Mouse (Mus musculus): ENCODE results near the gene Pimreg.

The Pimreg gene

GRCm38 (mm10) chr11:72066330-72066729 is 24.5 kb downstream of the Pimreg start:
- DNase-seq (ENCODE audit: low spot score) = no peak

GRCm38 (mm10) chr11:72067326-72067725 is 25.5 kb downstream of the Pimreg start:
- DNase-seq (ENCODE audit: low spot score) = no peak

GRCm38 (mm10) chr11:72068026-72068425 is 26.2 kb downstream of the Pimreg start:
- DNase-seq (ENCODE audit: low spot score) = no peak

- no peak for DNase-seq (ENCODE audit: low spot score)
Measured at GRCm38 (mm10) chr11:72070733-72071132, 28.9 kb downstream of the Pimreg start.

GRCm38 (mm10) chr11:72072331-72072905 is 30.6 kb downstream of the Pimreg start:
- no peak for DNase-seq (ENCODE audit: low spot score)

GRCm38 (mm10) chr11:72074230-72074629 is 32.4 kb downstream of the Pimreg start:
- no peak for DNase-seq (ENCODE audit: low spot score)

GRCm38 (mm10) chr11:72078056-72078455 is 36.2 kb downstream of the Pimreg start:
- no peak for DNase-seq (ENCODE audit: low spot score)

GRCm38 (mm10) chr11:72078647-72079046 is 36.8 kb downstream of the Pimreg start:
- DNase-seq (ENCODE audit: low spot score) = no peak

- no peak for DNase-seq (ENCODE audit: low spot score)
Measured at GRCm38 (mm10) chr11:72080461-72080860, 38.6 kb downstream of the Pimreg start.

GRCm38 (mm10) chr11:72082601-72083000 is 40.8 kb downstream of the Pimreg start:
- DNase-seq (ENCODE audit: low spot score) = no peak

GRCm38 (mm10) chr11:72084337-72084736 is 42.5 kb downstream of the Pimreg start:
- DNase-seq (ENCODE audit: low spot score) = no peak

- DNase-seq (ENCODE audit: low spot score) = no peak
Measured at GRCm38 (mm10) chr11:72086251-72087046, 44.6 kb downstream of the Pimreg start.

- DNase-seq (ENCODE audit: low spot score) = no peak
Measured at GRCm38 (mm10) chr11:72092390-72092789, 50.6 kb downstream of the Pimreg start.

GRCm38 (mm10) chr11:72094442-72094841 is 52.6 kb downstream of the Pimreg start:
- DNase-seq (ENCODE audit: low spot score) = no peak

- no peak for DNase-seq (ENCODE audit: low spot score)
Measured at GRCm38 (mm10) chr11:72095994-72096393, 54.2 kb downstream of the Pimreg start.
